Mouse (Mus musculus) kidney, adult 11 months (tissue): Measurements from ENCODE around the gene Rps15.

Experiments
- DNase-seq: peaks from one replicate; pipeline ENCODE4 v3.0.0; 2022

The Rps15 gene

GRCm38 (mm10) chr10:80342749-80343424 lies 50.6 kb downstream of the Rps15 start:
- no peak for DNase-seq

GRCm38 (mm10) chr10:80343425-80343895 lies 51.2 kb downstream of the Rps15 start:
- DNase-seq = no peak
